Mouse (Mus musculus) midbrain, embryonic 15.5 days (tissue): ENCODE data around the gene Cyb5r3. TPM values are rescaled to one million over a fixed set of nuclear protein-coding genes. Genes with fewer than 3 reads are reported as not detected.
"Not testable (repeated sequence)": the region's sequence is repeated elsewhere in the genome, so short reads cannot be mapped to it uniquely, and the experiment has no call there.

Experiments
- ATAC-seq: fragments of 200-750 bp; cut with Nextera tagmentation; replicated peaks from 2 replicates; pipeline ENCODE4 v1.8.0; 2017; ENCODE audit warnings: moderate TSS enrichment
- H3K27ac ChIP-seq: fragments of 300-500 bp; sonication (generic); 2 replicates; pipeline ENCODE4 v1.5.1; 2015; ENCODE audit warnings: mild to moderate bottlenecking, inconsistent platforms
- H3K27me3 ChIP-seq: fragments of 300-500 bp; sonication (generic); replicated peaks from 2 replicates; pipeline ENCODE4 v1.6.1; 2015; ENCODE audit warnings: inconsistent platforms
- H3K36me3 ChIP-seq: fragments of 300-500 bp; sonication (generic); replicated peaks from 2 replicates; pipeline ENCODE4 v1.6.1; 2015; ENCODE audit warnings: inconsistent platforms
- H3K4me1 ChIP-seq: fragments of 300-500 bp; sonication (generic); 2 replicates; pipeline ENCODE4 v1.6.1; 2015; ENCODE audit warnings: inconsistent platforms
- H3K4me2 ChIP-seq: fragments of 300-500 bp; sonication (generic); 2 replicates; pipeline ENCODE4 v1.6.1; 2015; ENCODE audit warnings: inconsistent platforms, mild to moderate bottlenecking, moderate library complexity
- H3K4me3 ChIP-seq: fragments of 300-500 bp; sonication (generic); 2 replicates; pipeline ENCODE4 v1.5.1; 2015; ENCODE audit warnings: mild to moderate bottlenecking, inconsistent platforms
- H3K9ac ChIP-seq: fragments of 300-500 bp; sonication (generic); 2 replicates; pipeline ENCODE4 v1.6.1; 2015; ENCODE audit warnings: mild to moderate bottlenecking, inconsistent platforms
- H3K9me3 ChIP-seq: fragments of 300-500 bp; sonication (generic); 2 replicates; pipeline ENCODE4 v1.6.1; 2016; ENCODE audit warnings: inconsistent platforms
- WGBS: fragments of 180-500 bp; shearing (Covaris S2); methylation state at CpG from one replicate; pipeline ENCODE4 v1.1.7; 2015; ENCODE audit warnings: mixed read lengths; 5-methylcytosine and 5-hydroxymethylcytosine counted together
- polyA plus RNA-seq: library from polyadenylated mRNA; unstranded; fragments of >200 nt; fragmentation: Nextera tagmentation; extraction: Ambion mirVana; gene quantifications from 2 replicates; pipeline ENCODE4 v1.2.1, GENCODE M21; 2015

The Cyb5r3 gene
- polyA plus RNA-seq, 1 experiment from 2014 or later, result 122 TPM

GRCm38 (mm10) chr15:83134671-83135070 lies 37.7 kb downstream of the Cyb5r3 start:
- Histone ChIP-seq H3K4me1 (no peaks in the 10 kb centered on the region), H3K27me3 (no peaks in the 10 kb centered on the region), H3K4me2 (no peak overlapping the region), H3K27ac (no peak overlapping the region), H3K9me3 (no peaks in the 10 kb centered on the region), H3K36me3 (peaks cover 43% of the 10 kb centered on the region), H3K9ac (no peak overlapping the region), H3K4me3 (no peak overlapping the region)
- 92% methylated on average over 6 of the region's 6 CpGs for WGBS
- no peak for ATAC-seq

- no peak overlapping the region for H3K27ac ChIP-seq
- ATAC-seq, result no peak
- no peak overlapping the region for H3K4me3 ChIP-seq
- 91% methylated on average over 7 of the region's 7 CpGs for WGBS
- H3K4me2 ChIP-seq, result no peak overlapping the region
- H3K36me3 ChIP-seq, result peaks cover 61% of the 10 kb centered on the region
- H3K9me3 ChIP-seq, result no peaks in the 10 kb centered on the region
- H3K4me1 ChIP-seq, result no peaks in the 10 kb centered on the region
- H3K27me3 ChIP-seq, result no peaks in the 10 kb centered on the region
- H3K9ac ChIP-seq, result no peak overlapping the region
These were observed 42.7 kb downstream of the Cyb5r3 start for GRCm38 (mm10) chr15:83129530-83130231.

- H3K36me3 ChIP-seq, result peaks cover 50% of the 10 kb centered on the region
- H3K4me2 ChIP-seq, H3K9ac ChIP-seq, H3K27ac ChIP-seq, H3K27me3 ChIP-seq, H3K4me3 ChIP-seq, H3K9me3 ChIP-seq, H3K4me1 ChIP-seq, ATAC-seq: not testable (repeated sequence)
- 48% methylated on average over 3 of the region's 3 CpGs for WGBS
These were observed 45.4 kb downstream of the Cyb5r3 start for GRCm38 (mm10) chr15:83127037-83127436.

GRCm38 (mm10) chr15:83126582-83126981 lies 45.8 kb downstream of the Cyb5r3 start:
- H3K9me3 ChIP-seq, result no peaks in the 10 kb centered on the region
- no peak overlapping the region for H3K4me3 ChIP-seq
- no peak overlapping the region for H3K27ac ChIP-seq
- peaks cover 6% of the 10 kb centered on the region for H3K4me1 ChIP-seq
- H3K27me3 ChIP-seq, result no peaks in the 10 kb centered on the region
- H3K9ac ChIP-seq, result no peak overlapping the region
- H3K36me3 ChIP-seq, result peaks cover 46% of the 10 kb centered on the region
- 88% methylated on average over 9 of the region's 9 CpGs for WGBS
- H3K4me2 ChIP-seq, result no peak overlapping the region
- ATAC-seq, result no peak

- H3K4me1 ChIP-seq, result peaks cover 14% of the 10 kb centered on the region
- no peak for ATAC-seq
- 78% methylated on average over 5 of the region's 5 CpGs for WGBS
- H3K36me3 ChIP-seq, result peaks cover 30% of the 10 kb centered on the region
- no peak overlapping the region for H3K9ac ChIP-seq
- H3K9me3 ChIP-seq, result no peaks in the 10 kb centered on the region
- no peaks in the 10 kb centered on the region for H3K27me3 ChIP-seq
- no peak overlapping the region for H3K27ac ChIP-seq
- no peak overlapping the region for H3K4me3 ChIP-seq
- no peak overlapping the region for H3K4me2 ChIP-seq
These were observed 47.8 kb downstream of the Cyb5r3 start for GRCm38 (mm10) chr15:83124625-83125024.

- ATAC-seq, result peak; percentile 89
- Histone ChIP-seq H3K9ac (peak within 1 kb of the TSS; percentile 64), H3K27me3 (no peaks in the 10 kb centered on the region), H3K9me3 (no peaks in the 10 kb centered on the region), H3K36me3 (peaks cover 25% of the 10 kb centered on the region; the same call in 1 of the 2 replicates), H3K4me1 (peaks cover 14% of the 10 kb centered on the region), H3K27ac (peak within 1 kb of the TSS; percentile 87), H3K4me2 (peak within 1 kb of the TSS; percentile 74), H3K4me3 (peak within 1 kb of the TSS; percentile 81)
- 9% methylated on average over 32 of the region's 32 CpGs for WGBS
These were observed 49.7 kb downstream of the Cyb5r3 start, which contains the start of gene Rrp7a for GRCm38 (mm10) chr15:83122566-83123145. Rrp7a (minus strand) TSS chr15:83122801.

- peaks cover 25% of the 10 kb centered on the region; the same call in 1 of the 2 replicates for H3K36me3 ChIP-seq
- 3% methylated on average over 43 of the region's 43 CpGs for WGBS
- peak; percentile 50 for ATAC-seq
- peak overlapping the region; percentile 64 for H3K9ac ChIP-seq
- no peaks in the 10 kb centered on the region for H3K9me3 ChIP-seq
- peak overlapping the region; percentile 81 for H3K4me3 ChIP-seq
- peak overlapping the region; percentile 74 for H3K4me2 ChIP-seq
- peaks cover 14% of the 10 kb centered on the region for H3K4me1 ChIP-seq
- no peaks in the 10 kb centered on the region for H3K27me3 ChIP-seq
- peak overlapping the region; percentile 87 for H3K27ac ChIP-seq
These were observed 50.5 kb downstream of the Cyb5r3 start for GRCm38 (mm10) chr15:83121709-83122565.

- Histone ChIP-seq H3K9me3 (no peaks in the 10 kb centered on the region), H3K27me3 (no peaks in the 10 kb centered on the region), H3K4me3 (no peak overlapping the region), H3K36me3 (peaks cover 26% of the 10 kb centered on the region; the same call in 1 of the 2 replicates), H3K9ac (no peak overlapping the region), H3K27ac (no peak overlapping the region), H3K4me1 (peaks cover 20% of the 10 kb centered on the region), H3K4me2 (no peak overlapping the region)
- WGBS, result 61% methylated on average over 7 of the region's 7 CpGs
- ATAC-seq, result no peak
These were observed 54.0 kb downstream of the Cyb5r3 start for GRCm38 (mm10) chr15:83118360-83118759.

GRCm38 (mm10) chr15:83115071-83115470 lies 57.3 kb downstream of the Cyb5r3 start:
- 23% methylated on average over 6 of the region's 6 CpGs for WGBS
- ATAC-seq, result no peak
- no peak overlapping the region for H3K4me3 ChIP-seq
- no peak overlapping the region for H3K4me2 ChIP-seq
- H3K4me1 ChIP-seq, result peaks cover 11% of the 10 kb centered on the region
- no peaks in the 10 kb centered on the region for H3K9me3 ChIP-seq
- H3K9ac ChIP-seq, result no peak overlapping the region
- no peak overlapping the region for H3K27ac ChIP-seq
- H3K36me3 ChIP-seq, result peaks cover 26% of the 10 kb centered on the region; the same call in 1 of the 2 replicates
- no peaks in the 10 kb centered on the region for H3K27me3 ChIP-seq

GRCm38 (mm10) chr15:83114106-83114505 lies 58.3 kb downstream of the Cyb5r3 start:
- Histone ChIP-seq H3K4me1 (peaks cover 11% of the 10 kb centered on the region), H3K36me3 (peaks cover 20% of the 10 kb centered on the region; the same call in 1 of the 2 replicates), H3K9ac (0 out of 2 replicates have a peak overlapping the region, but pooled peaks have one; percentile 3), H3K27ac (no peak overlapping the region), H3K27me3 (no peaks in the 10 kb centered on the region), H3K4me3 (no peak overlapping the region), H3K9me3 (no peaks in the 10 kb centered on the region), H3K4me2 (no peak overlapping the region)
- ATAC-seq, result no peak
- 71% methylated on average over 9 of the region's 9 CpGs for WGBS

- no peaks in the 10 kb centered on the region for H3K9me3 ChIP-seq
- H3K9ac ChIP-seq, result no peak overlapping the region
- no peaks in the 10 kb centered on the region for H3K27me3 ChIP-seq
- 0 out of 2 replicates have a peak, but pooled peaks have one; percentile 32 for ATAC-seq
- WGBS, result 5% methylated on average over 11 of the region's 11 CpGs
- peaks cover 16% of the 10 kb centered on the region; the same call in 1 of the 2 replicates for H3K36me3 ChIP-seq
- H3K4me3 ChIP-seq, result no peak overlapping the region
- peaks cover 11% of the 10 kb centered on the region for H3K4me1 ChIP-seq
- no peak overlapping the region for H3K27ac ChIP-seq
- H3K4me2 ChIP-seq, result peak overlapping the region; percentile 14; the same call in 1 of the 2 replicates
These were observed 59.5 kb downstream of the Cyb5r3 start for GRCm38 (mm10) chr15:83112898-83113297.

GRCm38 (mm10) chr15:83111874-83112273 lies 60.5 kb downstream of the Cyb5r3 start:
- Histone ChIP-seq H3K4me3 (no peak overlapping the region), H3K4me1 (peaks cover 15% of the 10 kb centered on the region), H3K4me2 (no peak overlapping the region), H3K36me3 (peaks cover 8% of the 10 kb centered on the region; the same call in 1 of the 2 replicates), H3K9ac (no peak overlapping the region), H3K27ac (no peak overlapping the region), H3K9me3 (no peaks in the 10 kb centered on the region), H3K27me3 (no peaks in the 10 kb centered on the region)
- ATAC-seq, result no peak
- WGBS, result 81% methylated on average over 7 of the region's 7 CpGs
